Mouse (Mus musculus) hindlimb bud, embryonic 11.5 days (tissue): Measurements from ENCODE around the gene Dmrtc1c1.
"Not testable (repeated sequence)": the region's sequence is repeated elsewhere in the genome, so short reads cannot be mapped to it uniquely, and the experiment has no call there.

Source experiments
- DNase-seq: peaks from one replicate; pipeline ENCODE4 v3.0.0-alpha.2; 2012; ENCODE audit warnings: low read depth, low spot score; ENCODE audit errors: extremely low spot score

The Dmrtc1c1 gene

DNA sequence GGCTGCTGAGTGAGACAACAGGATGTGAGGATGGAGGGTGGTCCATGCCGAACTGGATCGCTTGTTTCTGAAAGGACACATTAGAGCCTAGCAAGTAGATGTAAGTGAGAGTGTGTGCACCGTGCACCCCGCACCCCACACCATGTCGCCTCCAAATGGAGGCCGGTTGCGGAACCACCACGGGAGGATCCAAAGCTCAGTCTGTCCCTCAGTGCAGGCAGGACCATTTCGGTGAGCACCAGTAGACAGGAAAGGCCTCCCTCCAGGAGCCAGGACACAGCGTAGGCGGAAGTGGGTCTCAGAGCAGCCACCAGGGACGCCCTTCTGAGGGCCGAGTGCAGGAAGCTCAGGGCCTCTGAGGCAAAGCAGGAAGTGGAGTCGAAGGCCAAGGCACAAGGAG lies at the start of gene Dmrtc1c1:
Gene Dmrtc1c1, plus strand, starts transcription at position 301 of the 400 bp plus-strand sequence.
- DNase-seq = not testable (repeated sequence)

DNA sequence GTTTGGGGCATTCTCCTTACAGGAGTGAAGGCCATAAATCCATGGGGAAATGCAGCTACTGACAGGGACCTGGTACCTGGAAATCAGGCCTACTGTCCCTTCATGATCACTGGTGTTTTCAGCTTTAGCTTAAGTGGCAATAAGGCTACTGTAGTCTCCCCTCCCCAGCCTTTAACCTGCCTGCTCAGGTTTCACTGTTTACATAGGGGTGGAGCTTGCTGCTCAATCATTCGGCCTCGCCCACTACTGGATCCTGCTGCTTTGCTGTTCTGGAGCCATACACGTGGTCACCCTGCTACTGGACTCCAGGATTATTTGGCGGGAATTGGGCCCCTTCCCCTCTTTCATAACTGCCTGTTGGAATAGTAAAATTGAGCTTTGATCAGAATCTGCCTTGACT lies 36.9 kb upstream of the Dmrtc1c1 start:
- no peak for DNase-seq

DNA sequence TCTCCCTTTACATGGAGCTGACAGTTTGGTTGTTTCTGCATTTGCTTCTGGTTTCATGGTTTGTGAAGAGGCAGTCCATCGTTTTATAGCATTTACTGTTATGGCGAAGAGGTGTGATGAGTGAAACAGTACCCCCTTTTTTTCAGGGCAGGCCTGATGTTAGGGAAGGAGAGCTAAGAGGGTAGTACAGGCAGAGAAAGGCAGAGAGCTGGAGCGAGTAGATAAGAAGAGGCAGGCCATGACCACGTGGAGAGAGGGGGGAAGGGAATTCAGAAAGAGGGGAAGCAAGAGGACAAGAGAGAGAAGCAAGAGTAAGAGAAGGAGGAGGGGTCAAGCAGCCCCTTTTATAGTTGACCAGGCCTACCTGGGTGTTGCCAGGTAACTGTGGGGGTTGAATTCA lies 9.5 kb downstream of the Dmrtc1c1 start:
- no peak for DNase-seq

DNA sequence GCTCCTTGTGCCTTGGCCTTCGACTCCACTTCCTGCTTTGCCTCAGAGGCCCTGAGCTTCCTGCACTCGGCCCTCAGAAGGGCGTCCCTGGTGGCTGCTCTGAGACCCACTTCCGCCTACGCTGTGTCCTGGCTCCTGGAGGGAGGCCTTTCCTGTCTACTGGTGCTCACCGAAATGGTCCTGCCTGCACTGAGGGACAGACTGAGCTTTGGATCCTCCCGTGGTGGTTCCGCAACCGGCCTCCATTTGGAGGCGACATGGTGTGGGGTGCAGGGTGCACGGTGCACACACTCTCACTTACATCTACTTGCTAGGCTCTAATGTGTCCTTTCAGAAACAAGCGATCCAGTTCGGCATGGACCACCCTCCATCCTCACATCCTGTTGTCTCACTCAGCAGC lies 51.8 kb downstream of the Dmrtc1c1 start, which contains the start of gene Dmrtc1c2:
Gene Dmrtc1c2, minus strand, starts transcription at position 101 of the 400 bp plus-strand sequence.
- DNase-seq = not testable (repeated sequence)
